Mouse (Mus musculus): ENCODE results near the gene Zfp775.
A peak's percentile ranks its signal among the peaks of the same experiment; 100 is the strongest.
"Not testable (repeated sequence)": the region's sequence is repeated elsewhere in the genome, so short reads cannot be mapped to it uniquely, and the experiment has no call there.

Zfp775 gene

DNA sequence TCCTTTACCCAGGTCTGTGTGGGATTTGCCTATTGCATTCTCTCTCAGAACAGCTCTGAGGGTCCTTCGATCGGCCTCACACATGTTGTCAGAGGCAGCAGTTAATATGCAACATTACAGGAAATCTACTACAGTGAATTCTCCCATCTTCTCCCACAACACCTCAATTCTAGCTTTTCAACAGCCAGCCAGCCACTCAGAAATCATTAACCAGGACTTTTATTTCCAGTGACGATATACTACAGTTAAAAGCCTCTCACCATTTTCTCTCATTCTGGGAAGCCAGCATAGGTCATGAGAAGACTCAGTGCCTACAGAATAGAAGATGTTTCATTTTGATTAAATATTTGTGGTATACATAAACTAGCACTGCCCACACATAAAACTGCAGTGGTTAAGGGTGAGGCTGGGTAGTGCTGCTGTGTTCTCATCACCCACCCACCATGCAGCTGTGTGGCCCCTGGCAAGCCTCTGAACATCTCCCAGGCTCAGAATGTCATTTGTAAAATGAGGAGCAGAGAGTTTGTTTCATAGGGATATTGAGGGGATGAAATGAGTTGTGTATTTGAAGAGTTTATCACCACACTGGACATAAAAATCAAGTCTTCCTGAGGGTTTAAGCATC lies 10.5 kb upstream of the Zfp775 start:
- DNase-seq, result no peak

DNA sequence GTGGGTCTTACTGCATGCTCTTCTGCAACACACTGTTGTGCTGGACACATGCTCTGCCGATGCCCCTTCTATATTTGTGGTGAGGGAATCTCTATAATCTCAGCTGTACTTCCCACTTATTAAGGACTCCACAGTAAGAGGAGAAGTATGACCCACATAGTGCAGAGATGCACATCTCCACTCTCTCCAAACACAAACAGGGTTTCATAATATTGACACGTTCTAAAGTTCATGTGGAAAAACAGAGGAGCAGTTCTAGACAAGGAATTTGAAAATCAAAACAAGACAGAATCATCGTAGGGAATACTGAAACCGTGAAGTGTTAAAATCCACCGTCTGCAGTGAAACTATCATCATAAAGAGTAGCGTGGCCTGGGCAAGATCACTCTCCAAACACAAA lies 10.0 kb upstream of the Zfp775 start:
- DNase-seq, result no peak

DNA sequence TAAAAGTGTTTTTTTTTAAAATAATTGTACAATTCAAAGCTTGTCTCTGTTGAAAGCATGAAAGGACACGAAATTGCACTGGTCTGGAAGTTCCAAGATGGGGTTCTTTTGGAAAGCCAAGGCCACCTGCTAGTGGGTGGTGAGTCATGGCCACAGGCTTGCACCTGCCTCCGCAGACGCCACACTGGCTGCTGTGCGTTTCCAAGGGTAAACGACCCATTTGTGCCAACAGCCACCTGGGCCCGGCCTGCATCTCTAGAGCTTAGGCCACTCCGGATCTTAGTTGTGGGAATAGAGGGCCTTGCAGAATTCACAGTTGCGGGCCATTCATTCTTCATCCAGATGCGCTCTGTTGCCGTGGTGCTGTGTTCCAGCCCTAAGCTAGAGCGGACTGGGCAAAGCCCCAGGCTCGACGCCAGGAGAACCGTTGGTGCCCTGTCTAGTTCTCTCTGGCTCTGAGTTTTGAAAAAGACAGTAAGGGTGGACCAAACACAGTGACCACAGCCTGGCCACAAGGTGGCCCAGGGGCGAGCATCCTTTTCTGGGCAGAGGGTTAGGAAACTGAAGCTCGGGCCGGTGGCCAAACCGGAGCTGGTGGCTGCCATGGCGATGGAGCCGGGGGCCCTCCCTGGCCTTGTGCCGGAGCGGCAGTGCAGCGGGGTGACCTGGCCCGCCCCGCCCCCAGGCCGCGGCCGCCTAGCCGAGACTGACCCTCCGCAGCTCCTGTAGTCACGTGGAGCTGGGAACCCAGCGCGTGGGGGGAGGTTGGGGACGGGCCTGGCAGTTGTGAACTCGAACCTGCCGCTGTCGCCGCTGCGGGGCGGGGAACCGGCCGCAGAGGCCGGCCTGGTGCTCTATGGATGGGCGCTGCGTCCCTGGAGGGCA lies 8.5 kb upstream of the Zfp775 start, which contains the start of the genes Repin1 and Gm44965:
TSS of gene Repin1 (plus strand) at position 726 of the 885 bp plus-strand sequence.
TSS of gene Gm44965 (plus strand) at position 784 of the 885 bp plus-strand sequence.
- DNase-seq, result peak; percentile 97

DNA sequence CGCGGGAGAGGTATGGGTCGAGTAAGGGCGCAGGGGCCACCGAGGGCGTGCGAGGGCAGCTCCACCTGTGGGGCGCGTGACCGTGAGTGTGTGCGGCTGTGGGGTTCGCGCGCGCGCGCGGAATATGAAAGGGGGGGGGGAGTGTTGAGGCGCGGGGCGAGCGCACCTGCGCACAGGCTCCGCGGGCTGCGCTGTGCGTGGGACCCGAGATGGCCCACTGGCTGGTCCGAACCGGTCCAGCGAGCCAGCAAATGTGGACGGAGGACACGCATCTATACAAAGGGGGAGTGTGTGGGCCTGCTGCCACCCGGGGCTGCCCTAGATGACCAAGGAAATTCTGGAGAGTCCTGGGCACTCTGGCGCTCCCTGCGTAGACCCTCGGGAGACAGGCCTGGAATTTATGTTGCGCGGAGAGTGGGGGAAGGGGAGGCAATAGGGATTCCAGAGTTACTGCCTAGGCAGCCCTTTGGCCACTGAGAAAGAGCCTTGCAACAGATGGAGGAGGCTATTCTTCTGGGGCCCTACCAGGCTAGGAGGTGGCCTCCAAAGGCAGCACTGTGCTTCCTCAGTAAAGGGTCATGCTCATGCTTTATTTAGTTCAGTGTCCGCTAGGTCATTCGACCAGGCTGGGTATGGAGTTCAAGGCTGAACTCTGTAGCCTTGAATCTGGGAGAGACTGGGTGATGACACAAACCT lies 7.7 kb upstream of the Zfp775 start:
- no peak for DNase-seq

DNA sequence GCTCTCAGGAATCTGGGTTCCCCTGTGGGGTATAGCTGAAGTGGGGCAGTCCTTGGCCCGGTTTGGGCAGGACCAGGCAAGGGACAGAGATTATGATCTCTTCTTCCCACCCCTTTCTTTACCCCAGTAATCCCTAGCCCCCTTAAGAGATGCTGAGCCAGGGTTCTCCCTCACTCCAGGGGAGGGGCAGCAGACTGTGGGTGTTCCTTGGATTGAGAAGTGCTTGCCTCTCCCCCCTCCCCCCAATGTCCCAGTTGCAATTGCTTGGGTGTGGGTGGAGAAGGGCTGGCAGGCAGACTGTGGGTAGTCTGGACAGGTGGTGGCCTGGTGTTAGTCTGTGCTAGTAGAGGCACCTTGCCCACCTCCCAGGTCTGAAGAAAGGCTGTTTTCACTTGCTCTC lies 6.6 kb upstream of the Zfp775 start:
- DNase-seq, result peak; percentile 70

DNA sequence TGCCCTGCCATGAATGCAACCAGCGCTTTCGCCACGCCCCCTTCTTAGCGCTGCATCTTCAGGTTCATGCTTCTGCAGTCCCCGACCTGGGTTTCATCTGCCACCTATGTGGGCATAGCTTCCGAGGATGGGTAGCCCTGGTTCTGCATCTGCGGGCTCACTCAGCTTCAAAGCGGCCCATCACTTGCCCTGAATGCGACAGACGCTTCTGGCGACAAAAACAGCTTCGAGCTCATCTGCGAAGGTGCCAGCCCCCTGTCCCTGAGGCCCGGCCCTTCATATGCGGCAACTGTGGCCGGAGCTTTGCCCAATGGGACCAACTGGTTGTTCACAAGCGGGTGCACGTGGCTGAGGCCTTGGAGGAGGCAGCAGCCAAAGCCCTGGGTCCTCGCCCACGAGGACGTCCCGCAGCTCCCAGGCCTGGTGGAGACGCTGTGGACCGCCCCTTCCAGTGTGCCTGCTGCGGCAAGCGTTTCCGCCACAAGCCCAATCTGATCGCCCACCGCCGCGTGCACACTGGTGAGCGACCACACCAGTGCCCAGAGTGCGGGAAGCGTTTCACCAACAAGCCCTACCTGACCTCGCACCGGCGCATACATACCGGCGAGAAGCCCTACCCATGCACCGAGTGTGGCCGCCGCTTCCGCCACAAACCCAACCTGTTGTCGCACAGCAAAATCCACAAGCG lies 5.2 kb upstream of the Zfp775 start:
- peak; percentile 50 for DNase-seq

DNA sequence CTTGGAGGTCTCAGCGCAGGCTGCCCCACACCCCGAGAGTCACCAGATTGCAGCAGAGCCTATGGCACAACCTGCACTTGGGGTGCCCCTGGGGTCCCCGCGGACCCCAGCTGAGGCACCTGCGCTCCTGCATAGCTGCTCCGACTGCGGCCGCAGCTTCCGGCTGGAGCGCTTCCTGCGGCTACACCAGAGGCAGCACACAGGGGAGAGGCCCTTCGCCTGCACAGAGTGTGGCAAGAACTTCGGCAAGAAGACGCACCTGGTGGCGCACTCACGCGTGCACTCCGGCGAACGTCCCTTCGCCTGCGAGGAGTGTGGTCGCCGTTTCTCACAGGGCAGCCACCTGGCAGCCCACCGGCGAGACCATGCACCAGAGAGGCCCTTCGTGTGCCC lies 4.6 kb upstream of the Zfp775 start:
- no peak for DNase-seq

DNA sequence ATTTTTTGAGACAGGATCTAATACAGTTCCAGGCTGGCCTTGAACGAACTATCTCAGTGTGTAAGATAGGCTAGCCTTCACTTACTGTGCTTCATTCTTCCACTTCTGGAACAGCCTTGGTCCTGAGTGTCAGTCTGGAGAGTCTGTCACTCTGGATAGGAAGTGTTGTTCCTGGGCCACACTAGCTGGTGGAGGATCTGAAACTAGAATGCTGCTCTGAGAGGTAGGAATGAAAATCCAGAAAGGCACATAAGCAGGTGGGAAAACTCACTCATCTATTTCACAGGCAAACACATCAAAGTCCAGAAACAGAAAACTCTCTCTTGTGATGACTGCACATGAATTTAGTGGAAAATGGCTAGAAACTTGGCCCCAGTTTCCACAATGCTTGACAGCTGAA lies 1.3 kb upstream of the Zfp775 start:
- no peak for DNase-seq

DNA sequence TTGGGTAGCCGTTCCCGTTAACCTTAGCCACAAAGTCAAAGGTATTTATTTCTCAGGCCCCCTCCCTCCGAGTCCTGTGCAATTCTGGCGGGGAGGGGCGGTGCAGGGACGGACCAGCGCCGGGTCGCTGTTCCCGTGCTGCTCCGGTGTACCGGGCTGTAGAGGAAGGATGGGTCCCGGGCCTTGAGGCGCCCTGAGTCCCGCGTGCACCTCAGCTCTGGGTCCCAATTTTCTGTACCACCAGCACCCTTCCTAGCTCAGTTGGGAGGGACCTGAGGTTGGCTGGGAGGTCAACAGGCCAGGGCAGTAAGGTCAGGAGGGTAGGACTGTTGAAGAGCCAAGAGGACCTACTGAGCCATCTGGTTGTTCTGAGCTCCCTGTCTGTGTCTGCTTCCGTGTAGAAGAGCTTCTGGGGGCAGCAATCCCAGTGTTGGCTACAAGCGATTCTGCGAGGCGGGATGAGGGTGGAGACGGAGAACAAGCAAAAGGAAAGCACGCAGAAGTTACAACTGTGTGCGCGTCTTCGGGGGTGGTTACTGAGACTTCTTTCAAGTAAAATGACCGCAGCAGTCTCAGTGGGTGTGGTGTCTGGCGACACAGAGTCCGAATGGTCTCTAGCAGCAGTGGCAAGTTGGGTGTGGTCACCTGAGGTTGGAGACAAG lies 348 bp downstream of the Zfp775 start:
- peak; percentile 72 for DNase-seq

DNA sequence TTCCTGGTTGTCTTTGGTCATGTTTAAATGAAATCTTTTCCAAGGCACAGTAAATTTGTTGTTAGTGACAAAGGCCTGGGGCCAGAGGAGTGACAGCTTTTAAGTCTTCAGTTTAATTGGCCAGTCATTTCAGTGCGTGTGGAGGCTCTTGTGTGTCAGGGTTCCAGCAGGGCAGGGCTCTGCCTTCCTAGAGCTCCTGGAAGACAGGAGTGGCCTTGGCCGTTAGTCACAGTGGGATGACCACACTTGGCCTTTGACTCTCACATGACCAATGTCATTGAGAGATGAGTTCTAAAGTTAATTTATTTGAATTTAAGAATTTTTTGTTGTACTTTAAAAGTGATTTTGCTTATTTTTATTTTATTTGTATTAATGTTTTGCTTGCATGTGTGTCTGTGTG lies 6.3 kb downstream of the Zfp775 start:
- DNase-seq, result no peak

DNA sequence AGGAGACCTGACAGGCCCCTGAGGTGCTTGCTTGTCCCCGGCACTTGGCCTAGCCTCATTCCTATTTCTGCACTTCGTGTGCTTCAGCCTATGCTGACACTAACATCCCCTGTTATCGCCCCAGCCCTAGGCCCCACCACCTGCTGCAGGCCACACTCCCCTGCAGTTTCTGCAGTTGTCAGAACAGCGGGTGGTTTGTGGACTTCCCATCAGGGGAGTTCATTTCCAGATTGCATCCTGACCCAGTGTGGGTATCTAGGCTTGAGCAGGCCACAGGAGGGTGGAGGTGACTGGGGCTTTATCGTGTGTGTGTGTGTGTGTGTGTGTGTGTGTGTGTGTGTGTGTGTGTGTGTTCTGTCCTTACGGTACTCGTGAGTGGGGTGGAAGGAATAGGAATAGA lies 7.6 kb downstream of the Zfp775 start:
- peak; percentile 60 for DNase-seq

DNA sequence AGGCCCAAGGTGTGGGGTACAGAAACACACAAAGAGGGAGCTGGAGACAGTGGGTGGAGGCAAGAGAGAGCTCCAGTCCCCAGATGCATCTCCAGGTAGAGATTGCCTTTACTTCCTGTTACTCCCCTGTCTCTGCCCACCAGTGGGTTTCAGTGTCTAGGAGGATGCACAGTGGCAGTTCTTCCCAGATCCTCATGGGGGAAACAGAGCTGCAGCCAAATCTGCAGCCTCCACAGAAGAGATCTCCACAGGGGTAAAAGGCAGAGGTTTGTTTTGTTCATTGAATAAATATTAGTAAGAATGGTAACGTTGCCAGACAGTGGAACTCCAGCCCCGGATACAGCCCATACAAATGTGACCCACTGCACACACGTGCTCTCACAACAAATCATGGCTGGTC lies 8.8 kb downstream of the Zfp775 start:
- no peak for DNase-seq

DNA sequence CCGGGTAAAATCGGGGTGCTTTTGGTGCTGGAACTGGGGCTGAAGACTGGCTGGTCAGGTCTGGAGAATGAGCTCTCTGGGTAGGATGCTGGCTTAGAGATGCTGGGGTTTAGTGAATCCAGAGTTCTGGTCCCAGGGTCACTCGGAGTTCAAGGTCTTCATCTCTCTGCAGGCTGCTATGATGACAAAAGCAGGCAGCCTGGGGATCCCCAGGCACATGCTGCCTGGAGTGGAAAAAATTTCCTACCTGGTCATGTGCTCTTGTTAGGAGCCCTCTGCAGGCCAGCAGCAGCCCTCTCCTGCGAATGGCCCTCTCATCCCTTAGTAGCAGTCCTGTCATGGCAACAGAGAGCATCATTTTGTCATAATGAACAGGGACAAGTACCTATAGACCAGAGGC lies 11.6 kb downstream of the Zfp775 start:
- DNase-seq, result no peak

DNA sequence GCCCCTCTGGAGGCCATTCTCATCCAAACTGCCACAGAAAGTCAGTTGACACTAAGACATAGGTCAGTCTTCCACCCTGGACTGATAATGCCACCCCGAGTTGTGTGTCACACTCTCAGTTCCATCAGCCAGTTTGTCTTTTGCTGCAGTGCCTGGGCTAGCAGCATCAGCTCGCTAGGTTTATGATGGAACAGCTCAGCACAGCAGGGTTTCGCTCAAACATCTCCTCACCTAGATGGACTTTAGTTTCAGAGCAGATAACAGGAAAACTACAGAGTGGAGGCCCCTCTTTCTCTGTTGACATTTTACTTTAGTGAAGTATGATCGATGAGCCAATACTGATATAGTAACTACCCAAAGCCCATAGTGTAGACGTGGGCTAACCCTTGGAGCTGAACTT lies 12.9 kb downstream of the Zfp775 start:
- no peak for DNase-seq

DNA sequence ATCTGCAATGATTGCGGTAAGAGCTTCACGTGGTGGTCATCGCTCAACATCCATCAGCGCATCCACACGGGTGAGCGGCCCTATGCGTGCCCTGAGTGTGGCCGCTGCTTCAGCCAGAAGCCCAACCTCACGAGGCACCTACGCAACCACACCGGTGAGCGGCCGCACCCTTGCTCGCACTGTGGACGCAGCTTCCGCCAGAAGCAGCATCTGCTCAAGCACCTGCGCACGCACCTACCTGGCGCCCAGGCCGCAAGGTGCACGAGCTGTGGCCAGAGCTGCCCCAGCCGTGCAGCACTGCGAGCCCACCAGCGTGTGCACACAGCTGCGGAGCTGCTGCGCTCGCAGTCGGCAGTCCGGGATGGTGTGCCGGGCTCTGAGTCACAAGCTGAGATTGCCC lies 18.2 kb downstream of the Zfp775 start:
- DNase-seq, result no peak

DNA sequence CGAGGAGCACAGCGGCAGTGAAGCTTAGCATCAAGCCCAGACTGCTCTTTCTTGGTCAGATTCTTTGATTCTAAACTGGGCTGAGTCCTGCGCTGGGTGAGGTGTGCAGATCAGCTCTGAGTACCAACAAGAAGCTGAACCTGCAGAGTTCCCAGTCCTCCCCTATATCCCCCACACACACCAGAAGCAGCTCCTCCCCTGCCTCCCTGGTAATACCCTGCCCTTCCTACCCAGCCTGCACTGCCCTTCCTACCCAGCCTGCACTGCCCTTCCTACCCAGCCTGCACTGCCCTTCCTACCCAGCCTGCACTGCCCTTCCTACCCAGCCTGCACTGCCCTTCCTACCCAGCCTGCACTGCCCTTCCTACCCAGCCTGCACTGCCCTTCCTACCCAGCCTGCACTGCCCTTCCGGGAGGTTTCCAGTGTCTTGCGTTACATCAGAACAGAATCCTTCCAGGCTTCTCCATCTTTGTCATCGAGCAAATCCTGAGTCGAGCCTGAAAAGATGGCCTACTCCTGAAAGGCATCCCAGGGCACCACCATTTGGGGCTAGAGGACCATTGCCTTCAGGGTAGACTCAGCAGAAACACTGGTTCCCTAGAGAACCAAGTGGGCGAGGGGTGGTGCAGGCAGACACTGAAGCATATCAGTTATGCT lies 20.5 kb downstream of the Zfp775 start:
- DNase-seq, result not testable (repeated sequence)

DNA sequence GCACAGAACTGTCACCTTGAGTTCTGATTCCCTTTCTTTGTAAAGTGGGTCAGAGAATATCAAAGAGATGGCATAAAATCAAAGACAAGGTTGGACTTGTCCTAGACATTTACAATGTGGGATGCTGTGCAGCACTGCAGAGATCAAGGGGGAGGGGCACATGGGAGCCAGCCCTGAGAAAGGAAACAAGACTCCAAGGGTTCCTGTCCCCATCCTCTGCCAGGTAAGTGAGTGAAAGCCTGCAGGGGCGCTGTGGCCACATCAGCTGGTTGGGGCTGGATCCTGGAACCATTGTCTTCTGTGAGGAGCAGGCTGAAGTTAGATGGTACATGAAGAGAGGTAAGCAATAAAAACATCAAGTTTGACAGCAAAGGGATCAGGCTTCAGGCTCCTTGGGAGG lies 21.6 kb downstream of the Zfp775 start:
- no peak for DNase-seq

DNA sequence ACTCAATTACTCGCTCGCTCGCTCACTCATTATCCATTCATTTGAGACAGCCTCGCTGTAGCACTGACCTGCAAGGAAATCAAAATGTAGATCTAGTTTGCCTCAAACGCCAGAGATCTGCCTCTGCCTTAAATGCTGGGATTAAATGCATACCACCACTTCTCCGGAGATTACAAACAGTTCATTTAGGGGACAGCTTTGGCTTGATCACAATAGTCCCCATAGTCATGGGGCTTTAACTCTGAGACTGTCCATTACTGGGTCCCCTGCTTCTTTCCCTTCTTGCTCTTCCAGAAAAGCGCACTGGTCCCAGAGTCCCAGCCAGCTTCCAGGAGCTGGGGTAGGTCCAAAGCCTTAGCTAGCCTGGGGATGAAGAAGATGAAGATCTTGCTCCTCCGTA lies 24.6 kb downstream of the Zfp775 start, which contains the start of gene AI854703:
TSS of gene AI854703 (plus strand) at position 301 of the 400 bp plus-strand sequence.
- no peak for DNase-seq

DNA sequence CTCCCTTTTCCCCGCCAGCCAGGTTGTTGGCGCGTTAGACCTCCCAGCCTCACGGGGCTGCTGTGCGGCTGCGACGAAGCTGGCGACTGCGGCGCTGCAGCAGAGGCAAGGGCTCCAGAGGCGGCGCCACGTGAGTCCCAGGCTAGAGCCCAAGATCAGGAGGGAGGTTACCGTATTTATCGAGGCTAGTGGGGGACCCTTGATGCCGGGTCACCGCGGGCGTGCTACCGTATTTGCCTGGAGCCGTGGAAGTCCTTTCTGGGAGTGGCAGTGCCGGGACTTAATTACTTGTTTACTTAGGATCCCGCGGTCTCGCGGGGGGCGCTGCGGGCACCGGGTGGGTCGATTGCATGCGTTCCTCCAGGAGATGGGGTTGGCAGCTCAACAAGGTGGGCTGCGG lies 25.1 kb downstream of the Zfp775 start:
- DNase-seq, result peak; percentile 69

DNA sequence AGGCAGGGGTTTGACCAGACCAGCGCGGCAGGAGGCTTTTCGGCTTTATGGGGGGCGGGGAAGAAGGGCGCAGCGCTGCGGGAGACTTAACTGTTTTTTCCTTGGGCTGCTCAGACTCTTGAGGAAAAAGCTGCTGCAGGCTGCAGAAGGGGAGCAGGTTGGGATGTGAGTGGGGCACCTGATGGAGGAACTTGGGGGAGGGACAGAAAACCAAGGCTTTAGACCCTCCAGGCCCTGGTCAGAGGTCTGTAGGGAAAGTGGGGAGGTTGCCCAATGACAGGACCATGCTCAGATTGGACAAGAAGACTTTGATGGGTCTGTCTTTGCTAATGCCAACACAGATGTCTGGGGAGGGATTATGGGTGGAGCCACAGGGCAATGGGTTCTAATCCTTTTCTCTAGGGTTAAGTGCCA lies 25.7 kb downstream of the Zfp775 start:
- DNase-seq, result no peak

DNA sequence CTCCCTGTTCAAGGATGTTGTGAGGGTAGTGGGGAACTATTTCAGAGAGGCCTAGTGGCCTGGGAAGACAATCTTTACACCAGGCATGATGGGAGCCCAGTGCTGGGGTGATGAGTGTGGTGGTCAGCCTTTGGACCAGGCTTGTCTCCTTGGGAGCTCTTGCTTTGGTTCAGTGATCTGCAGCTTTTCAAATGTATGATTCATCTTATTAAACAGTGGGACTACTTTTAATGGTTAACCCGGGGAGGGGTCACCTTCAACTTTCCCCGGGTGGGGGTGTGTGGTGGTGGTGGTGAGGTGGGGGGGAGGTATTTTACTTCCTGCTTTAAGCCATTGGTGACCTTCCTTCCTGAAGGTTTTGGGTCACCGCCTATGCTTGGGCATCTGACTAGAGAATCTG lies 26.5 kb downstream of the Zfp775 start:
- DNase-seq, result peak; percentile 26

All from cerebellum, adult 11-12 months (tissue).